Mouse (Mus musculus) spleen, postnatal 10 days (tissue): ENCODE data around the gene Sult2a3.
"Not testable (repeated sequence)": the region's sequence is repeated elsewhere in the genome, so short reads cannot be mapped to it uniquely, and the experiment has no call there.

Experiments
- DNase-seq, 2 experiments: peaks; one replicate each; pipeline ENCODE4 v3.0.0; 2021 to 2022; ENCODE audit warnings: low spot score in 2 of 2

The Sult2a3 gene

GRCm38 (mm10) chr7:14122944-14123343 lies at the start of gene Sult2a3:
Gene Sult2a3 (minus strand): TSS chr7:14123044.
- DNase-seq = no peak

GRCm38 (mm10) chr7:14120436-14120835 lies 2.4 kb downstream of the Sult2a3 start:
- DNase-seq = no peak

GRCm38 (mm10) chr7:14119865-14120264 lies 3.0 kb downstream of the Sult2a3 start:
- DNase-seq = not testable (repeated sequence)

GRCm38 (mm10) chr7:14116761-14117160 lies 6.1 kb downstream of the Sult2a3 start:
- no peak for DNase-seq

- not testable (repeated sequence) for DNase-seq
Observed at GRCm38 (mm10) chr7:14114471-14114870, 8.4 kb downstream of the Sult2a3 start.

GRCm38 (mm10) chr7:14047821-14048220 lies 75.0 kb downstream of the Sult2a3 start:
- not testable (repeated sequence) for DNase-seq

GRCm38 (mm10) chr7:14030831-14031230 lies 92.0 kb downstream of the Sult2a3 start:
- DNase-seq = not testable (repeated sequence)
